Mouse (Mus musculus): Measurements from ENCODE around the gene Dnah11.

DNA sequence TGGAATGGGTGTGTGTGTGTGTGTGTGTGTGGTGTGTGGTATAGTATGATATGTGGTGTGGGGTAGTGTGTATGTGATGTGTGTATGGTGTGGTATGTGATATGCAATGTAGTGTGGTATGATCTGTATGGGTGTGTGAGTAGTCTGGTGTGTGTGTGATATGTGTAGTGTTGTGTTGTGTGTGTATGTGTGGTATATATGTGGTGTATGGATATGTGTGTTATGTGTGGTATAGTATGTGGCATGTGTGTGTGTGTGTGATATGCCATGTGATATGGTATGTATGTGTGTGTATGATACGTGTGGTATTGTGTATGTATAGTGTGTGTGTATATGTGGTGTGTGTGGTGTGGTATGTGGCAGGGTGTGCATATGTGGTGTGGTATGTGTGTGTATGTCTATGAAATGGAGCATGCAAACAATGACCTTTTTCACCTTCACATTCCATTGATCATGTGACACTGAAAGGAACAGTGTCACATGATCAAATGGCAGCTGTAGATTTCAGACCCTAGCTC, 155.7 kb downstream of the Dnah11 start:
- TF ChIP-seq POLR2A (IDR thresholded peaks at IDR 0.05; ENCODE audit: insufficient read length, low read depth): no peak
- no peak for TF ChIP-seq TCF3 (IDR thresholded peaks at IDR 0.05; ENCODE audit: insufficient read length, low read depth)
- no peak for TF ChIP-seq CEBPB (IDR thresholded peaks at IDR 0.05; ENCODE audit: insufficient read depth, poor library complexity, severe bottlenecking)
- TF ChIP-seq MYOG (IDR thresholded peaks at IDR 0.05; ENCODE audit: control insufficient read depth in 1 of 3, insufficient read depth in 1 of 3, insufficient read length in 2 of 3, low read depth in 2 of 3): no peak
- no peak for TF ChIP-seq TCF12 (IDR thresholded peaks at IDR 0.05; ENCODE audit: insufficient read depth, poor library complexity, severe bottlenecking)
- TF ChIP-seq E2F4 (IDR thresholded peaks at IDR 0.05; ENCODE audit: insufficient read depth): no peak

Data from myocyte (in vitro differentiated cells).